Mouse (Mus musculus) myocyte (in vitro differentiated cells): ENCODE measurements around the gene Snap29. TPM values are rescaled to one million over a fixed set of nuclear protein-coding genes. Genes with fewer than 3 reads are reported as not detected.

ENCODE experiments used
- H3K27me3 ChIP-seq: one replicate; pipeline ENCODE4 v1.6.1; 2011; ENCODE audit not compliant: control insufficient read depth, insufficient read depth, insufficient read length
- H3K36me3 ChIP-seq: one replicate; pipeline ENCODE4 v1.6.1; 2011; ENCODE audit not compliant: control insufficient read depth, insufficient read depth
- H3K4me2 ChIP-seq: one replicate; pipeline ENCODE4 v1.6.1; 2011; ENCODE audit warnings: low read depth, control low read depth
- H3K4me3 ChIP-seq: one replicate; pipeline ENCODE4 v1.5.1; 2011; ENCODE audit warnings: mild to moderate bottlenecking, control low read depth, moderate library complexity
- H3K79me2 ChIP-seq: one replicate; pipeline ENCODE4 v1.6.1; 2011; ENCODE audit not compliant: control insufficient read depth, insufficient read depth
- H3ac ChIP-seq: one replicate; pipeline ENCODE4 v1.6.1; 2011; ENCODE audit not compliant: control insufficient read depth, insufficient read length
- CEBPB ChIP-seq: IDR thresholded peaks from 2 replicates; pipeline ENCODE4 v1.6.1; 2011; ENCODE audit warnings: mild to moderate bottlenecking, moderate library complexity; ENCODE audit not compliant: poor library complexity, insufficient read depth, severe bottlenecking
- E2F4 ChIP-seq: IDR thresholded peaks from one replicate; pipeline ENCODE4 v1.6.1; 2011; ENCODE audit warnings: mild to moderate bottlenecking, control low read depth, moderate library complexity; ENCODE audit not compliant: insufficient read depth
- MAX ChIP-seq: IDR thresholded peaks from one replicate; pipeline ENCODE4 v1.6.1; 2011; ENCODE audit warnings: low read depth, mild to moderate bottlenecking, control low read depth
- MYOD1 ChIP-seq, 3 experiments: IDR thresholded peaks; one replicate each; pipeline ENCODE4 v1.6.1; 2011; ENCODE audit warnings: control low read depth in 2 of 3, low read depth in 2 of 3, mild to moderate bottlenecking in 2 of 3, moderate library complexity in 1 of 3; ENCODE audit not compliant: insufficient read length in 2 of 3, control insufficient read depth in 1 of 3
- MYOG ChIP-seq, 3 experiments: IDR thresholded peaks; one replicate each; pipeline ENCODE4 v1.6.1; 2011; ENCODE audit warnings: control low read depth in 2 of 3, low read depth in 2 of 3, mild to moderate bottlenecking in 2 of 3; ENCODE audit not compliant: insufficient read length in 2 of 3, control insufficient read depth in 1 of 3, insufficient read depth in 1 of 3
- POLR2A ChIP-seq: IDR thresholded peaks from one replicate; pipeline ENCODE4 v1.6.1; 2011; ENCODE audit warnings: low read depth, mild to moderate bottlenecking, control low read depth, moderate library complexity; ENCODE audit not compliant: insufficient read length
- POLR2AphosphoS2 ChIP-seq: IDR thresholded peaks from one replicate; pipeline ENCODE4 v1.6.1; 2011; ENCODE audit warnings: low read depth, control low read depth; ENCODE audit not compliant: insufficient read length
- REST ChIP-seq: IDR thresholded peaks from one replicate; pipeline ENCODE4 v1.6.1; 2011; ENCODE audit warnings: mild to moderate bottlenecking, control low read depth, moderate library complexity; ENCODE audit not compliant: insufficient read depth, insufficient read length
- SRF ChIP-seq: IDR thresholded peaks from one replicate; pipeline ENCODE4 v1.6.1; 2011; ENCODE audit warnings: low read depth; ENCODE audit not compliant: control insufficient read depth, insufficient read length
- TCF12 ChIP-seq: IDR thresholded peaks from one replicate; pipeline ENCODE4 v1.6.1; 2011; ENCODE audit warnings: mild to moderate bottlenecking, control low read depth; ENCODE audit not compliant: poor library complexity, insufficient read depth, severe bottlenecking
- TCF3 ChIP-seq: IDR thresholded peaks from one replicate; pipeline ENCODE4 v1.6.1; 2011; ENCODE audit warnings: low read depth, control low read depth; ENCODE audit not compliant: insufficient read length
- USF1 ChIP-seq: IDR thresholded peaks from one replicate; pipeline ENCODE4 v1.6.1; 2011; ENCODE audit warnings: low read depth, mild to moderate bottlenecking, control low read depth, moderate library complexity
- polyA plus RNA-seq: library from polyadenylated mRNA; unstranded; fragments of >200 nt; fragmentation: generic; extraction: Trizol; gene quantifications from one replicate; pipeline ENCODE4 v1.2.1, GENCODE M21; 2012; ENCODE audit warnings: missing spikeins

Gene Snap29
- polyA plus RNA-seq, 1 experiment = 12.0 TPM

DNA sequence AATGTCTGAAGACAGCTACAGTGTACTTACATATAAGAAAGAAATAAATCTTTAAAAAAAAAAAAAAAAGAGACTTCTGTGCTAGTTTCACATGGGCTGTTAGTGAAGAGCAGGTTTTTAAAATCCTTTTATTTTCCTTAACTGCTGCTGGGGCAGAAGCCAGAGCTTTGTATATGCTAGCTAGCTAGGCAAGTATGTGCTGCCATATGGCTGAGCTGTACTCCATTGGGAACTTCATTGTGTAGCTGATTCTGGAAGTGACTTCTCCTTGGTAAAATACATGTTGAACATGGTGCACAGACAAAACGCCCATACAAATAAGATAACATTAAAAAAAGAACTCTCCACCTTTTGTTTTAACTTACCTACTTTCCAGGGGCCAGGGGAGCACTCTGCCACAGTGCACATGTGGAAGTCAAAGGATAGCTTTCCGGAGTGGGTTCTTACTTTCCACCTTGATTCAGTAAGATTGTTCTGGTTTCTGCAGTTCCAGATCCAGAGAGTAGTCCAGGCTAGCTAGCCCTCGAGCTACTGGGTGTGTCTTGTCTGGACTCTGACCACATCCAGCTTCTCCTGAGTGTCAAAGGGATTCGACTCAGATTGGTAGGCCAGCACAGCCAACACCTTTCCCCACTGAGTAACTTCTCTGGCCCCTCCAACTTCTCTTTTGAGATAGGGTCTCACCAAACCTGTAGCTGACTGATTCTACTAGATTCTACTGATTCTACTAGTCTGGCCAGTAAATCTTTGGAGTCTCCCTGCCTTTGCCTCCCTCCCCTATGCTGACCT, 61.3 kb downstream of the Snap29 start:
- Histone ChIP-seq H3ac (no peak overlapping the region), H3K4me2 (no peak overlapping the region), H3K4me3 (no peak overlapping the region), H3K36me3 (peaks cover 12% of the 10 kb centered on the region), H3K27me3 (no peaks in the 10 kb centered on the region), H3K79me2 (peaks cover 86% of the 10 kb centered on the region)
- TF ChIP-seq CEBPB (no peak), MYOD1 (IDR thresholded peaks at IDR 0.05; ENCODE audit: control insufficient read depth in 1 of 3, insufficient read length in 2 of 3, low read depth in 2 of 3) (no peak), E2F4 (no peak), POLR2AphosphoS2 (no peak), TCF12 (no peak), MYOG (IDR thresholded peaks at IDR 0.05; ENCODE audit: control insufficient read depth in 1 of 3, insufficient read depth in 1 of 3, insufficient read length in 2 of 3, low read depth in 2 of 3) (no peak), MAX (no peak), USF1 (no peak), SRF (no peak), POLR2A (no peak), TCF3 (no peak), REST (no peak)

DNA sequence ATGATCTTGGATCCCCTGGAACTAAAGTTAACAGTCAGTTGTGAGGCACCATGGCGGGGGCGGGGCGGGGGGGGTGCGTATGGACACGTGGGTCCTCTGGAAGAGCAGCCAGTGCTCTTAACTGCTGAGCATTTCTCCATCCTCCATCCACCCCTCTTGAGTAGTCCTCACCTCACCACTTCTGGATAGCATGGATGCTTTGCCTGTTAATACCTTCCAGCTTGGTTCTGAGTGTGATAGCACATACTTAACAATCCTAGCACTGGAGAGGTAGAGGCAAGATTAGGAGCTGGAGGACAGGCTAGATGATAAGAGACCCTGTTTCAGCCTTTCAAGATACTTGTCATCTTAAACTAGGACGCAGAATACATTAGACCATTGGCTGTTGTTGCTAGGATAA, 66.7 kb downstream of the Snap29 start:
- H3K4me3 ChIP-seq = no peak overlapping the region
- H3K36me3 ChIP-seq = peaks cover 15% of the 10 kb centered on the region
- no peak overlapping the region for H3K4me2 ChIP-seq
- H3K79me2 ChIP-seq = peaks cover 90% of the 10 kb centered on the region
- H3ac ChIP-seq = no peak overlapping the region
- TF ChIP-seq E2F4 (no peak), POLR2A (no peak), MYOD1 (IDR thresholded peaks at IDR 0.05; ENCODE audit: control insufficient read depth in 1 of 3, insufficient read length in 2 of 3, low read depth in 2 of 3) (no peak), SRF (no peak), MYOG (IDR thresholded peaks at IDR 0.05; ENCODE audit: control insufficient read depth in 1 of 3, insufficient read depth in 1 of 3, insufficient read length in 2 of 3, low read depth in 2 of 3) (no peak), CEBPB (no peak), MAX (no peak), TCF3 (no peak), REST (no peak), TCF12 (no peak), POLR2AphosphoS2 (no peak), USF1 (no peak)
- H3K27me3 ChIP-seq = no peaks in the 10 kb centered on the region

DNA sequence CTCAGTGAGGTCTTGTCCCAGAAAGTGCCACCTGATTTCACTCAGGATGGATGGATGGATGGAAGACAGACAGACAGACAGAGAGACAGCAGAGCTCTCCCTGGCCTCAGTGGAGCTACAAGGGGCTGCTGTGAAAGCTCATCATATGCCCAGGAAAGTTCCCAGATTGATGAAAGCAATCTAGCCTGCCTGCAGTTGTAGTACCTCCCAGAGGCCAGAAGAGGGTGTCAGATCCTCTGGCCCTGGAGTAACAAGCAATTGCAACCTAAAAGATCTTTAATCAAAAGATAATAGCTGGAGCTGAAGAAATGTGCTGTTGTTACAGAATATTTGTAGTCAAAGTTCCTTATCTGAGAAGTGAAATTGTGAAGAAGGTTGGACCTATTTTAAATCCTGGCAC, 68.3 kb downstream of the Snap29 start:
- Histone ChIP-seq H3K36me3 (peaks cover 15% of the 10 kb centered on the region), H3K79me2 (peaks cover 93% of the 10 kb centered on the region), H3K4me3 (no peak overlapping the region), H3K4me2 (no peak overlapping the region), H3ac (no peak overlapping the region), H3K27me3 (no peaks in the 10 kb centered on the region)
- no peak for TF ChIP-seq TCF3
- no peak for TF ChIP-seq POLR2AphosphoS2
- TF ChIP-seq MYOG (IDR thresholded peaks at IDR 0.05; ENCODE audit: control insufficient read depth in 1 of 3, insufficient read depth in 1 of 3, insufficient read length in 2 of 3, low read depth in 2 of 3) = no peak
- TF ChIP-seq POLR2A = no peak
- TF ChIP-seq TCF12 = no peak
- no peak for TF ChIP-seq MYOD1 (IDR thresholded peaks at IDR 0.05; ENCODE audit: control insufficient read depth in 1 of 3, insufficient read length in 2 of 3, low read depth in 2 of 3)
- TF ChIP-seq REST = no peak
- TF ChIP-seq CEBPB = no peak
- no peak for TF ChIP-seq SRF
- TF ChIP-seq MAX = no peak
- no peak for TF ChIP-seq USF1
- TF ChIP-seq E2F4 = no peak

DNA sequence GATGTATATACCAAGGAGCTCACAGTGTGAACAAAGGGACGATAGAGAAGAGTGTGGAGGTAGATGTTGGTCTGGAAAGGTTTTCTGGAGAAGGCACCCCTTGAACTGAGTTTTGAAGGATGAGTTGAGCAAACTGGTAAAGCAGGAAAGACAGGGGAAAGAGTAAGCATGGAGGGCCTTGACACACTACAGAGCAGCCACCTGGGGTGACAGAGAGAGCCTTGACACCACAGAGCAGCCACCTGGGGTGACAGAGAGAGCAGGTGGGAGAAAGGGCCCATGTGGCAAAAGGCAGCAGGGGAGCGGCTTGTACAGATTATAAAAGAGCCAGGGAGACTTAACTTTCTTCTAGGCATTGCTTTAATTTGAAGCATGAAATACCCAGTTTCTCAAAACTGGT, 69.0 kb downstream of the Snap29 start:
- no peak for TF ChIP-seq SRF
- TF ChIP-seq USF1 = no peak
- no peak for TF ChIP-seq MYOD1 (IDR thresholded peaks at IDR 0.05; ENCODE audit: control insufficient read depth in 1 of 3, insufficient read length in 2 of 3, low read depth in 2 of 3)
- TF ChIP-seq TCF3 = no peak
- no peak for TF ChIP-seq REST
- Histone ChIP-seq H3K4me3 (no peak overlapping the region), H3K27me3 (no peaks in the 10 kb centered on the region), H3K79me2 (peaks cover 95% of the 10 kb centered on the region), H3ac (no peak overlapping the region), H3K36me3 (peaks cover 14% of the 10 kb centered on the region), H3K4me2 (no peak overlapping the region)

DNA sequence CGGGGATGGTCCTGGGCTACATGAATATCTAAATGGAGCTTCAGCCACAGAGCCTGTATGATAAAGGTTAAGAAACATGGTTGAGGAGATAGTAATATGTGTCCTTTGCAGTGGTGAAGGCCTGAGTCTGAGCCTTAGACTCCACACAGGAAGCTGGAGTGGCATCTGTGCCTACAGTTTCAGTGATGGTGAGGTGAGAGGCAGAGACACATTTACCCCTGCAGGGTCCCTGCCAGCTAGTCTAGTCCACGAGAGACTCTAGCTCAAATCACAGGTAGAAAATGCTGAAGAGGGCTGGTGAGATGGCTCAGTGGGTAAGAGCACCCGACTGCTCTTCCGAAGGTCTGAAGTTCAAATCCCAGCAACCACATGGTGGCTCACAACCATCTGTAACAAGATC, 69.5 kb downstream of the Snap29 start:
- Histone ChIP-seq H3K36me3 (peaks cover 8% of the 10 kb centered on the region), H3K4me2 (no peak overlapping the region), H3K79me2 (peaks cover 95% of the 10 kb centered on the region), H3K4me3 (no peak overlapping the region), H3ac (no peak overlapping the region), H3K27me3 (no peaks in the 10 kb centered on the region)
- TF ChIP-seq MAX (no peak), E2F4 (no peak), REST (no peak), TCF3 (no peak), POLR2AphosphoS2 (no peak), CEBPB (no peak), MYOG (IDR thresholded peaks at IDR 0.05; ENCODE audit: control insufficient read depth in 1 of 3, insufficient read depth in 1 of 3, insufficient read length in 2 of 3, low read depth in 2 of 3) (no peak)
